Mouse (Mus musculus) inflammation-experienced regulatory T-cells, adult 16 weeks (primary cell): ENCODE data around the gene Gpr75. TPM values are rescaled to one million over a fixed set of nuclear protein-coding genes. Genes with fewer than 3 reads are reported as not detected.

Experiments
- polyA plus RNA-seq: library from polyadenylated mRNA; unstranded; fragments of 100-300 nt; shearing (Covaris generic); gene quantifications from one replicate; pipeline ENCODE4 v1.2.1, GENCODE M21; 2017

The Gpr75 gene
- not detected for polyA plus RNA-seq

DNA sequence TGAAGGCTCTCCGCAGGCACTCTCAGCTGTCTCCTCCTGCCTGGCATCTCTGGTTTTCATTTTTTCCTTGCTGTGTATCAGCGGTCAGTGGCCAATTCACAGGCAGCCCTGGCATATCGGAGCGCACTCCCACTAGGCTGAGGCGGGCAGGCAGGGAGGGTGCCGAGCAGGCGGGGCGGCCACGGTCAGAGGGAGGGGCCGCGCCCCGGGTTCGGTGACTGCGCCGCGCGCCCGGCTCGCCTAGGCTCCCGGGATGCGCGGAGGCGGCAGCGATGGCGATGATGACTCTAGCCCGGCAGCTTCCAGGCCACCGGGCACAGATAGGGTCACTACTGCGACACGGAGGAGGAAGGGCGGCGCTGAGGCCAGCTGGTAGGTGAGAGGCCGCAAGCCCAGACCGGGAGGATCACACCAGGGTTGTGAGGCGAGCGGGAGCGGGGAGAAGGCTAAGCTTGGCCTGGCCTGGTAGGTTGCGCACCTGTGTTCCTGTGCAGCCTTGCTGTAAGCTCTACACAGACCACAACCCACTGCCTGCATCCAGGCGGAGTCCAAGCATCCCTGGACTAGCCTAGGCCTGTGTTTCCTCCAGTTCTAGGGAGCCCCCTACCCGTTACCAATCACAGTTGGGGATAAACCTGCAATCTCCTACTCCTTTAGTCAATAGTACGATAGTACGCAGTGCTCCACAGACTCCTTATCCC, at the start of gene Gpr75, which contains the start of gene Asb3:
Gpr75 (plus strand) TSS at position 188 of the 701 bp plus-strand sequence.
Asb3 (plus strand) TSS at position 246 of the 701 bp plus-strand sequence.

Other genes with a start within 250 kb of the Gpr75 start
- gene Acyp2, start 235.8 kb upstream of the Gpr75 start, polyA plus RNA-seq = 0.91 TPM
- gene Psme4, start 113.6 kb upstream of the Gpr75 start, polyA plus RNA-seq = 9.9 TPM
- gene Asb3, start 58 bp downstream of the Gpr75 start, polyA plus RNA-seq = 65.9 TPM
- gene Erlec1, start 69.0 kb downstream of the Gpr75 start, polyA plus RNA-seq = 7.9 TPM
- gene Chac2, start 101.0 kb downstream of the Gpr75 start, polyA plus RNA-seq = 8.3 TPM